Mouse (Mus musculus) adrenal gland, adult 10 weeks (tissue): Measurements from ENCODE around the gene Cd5l. TPM values are rescaled to one million over a fixed set of nuclear protein-coding genes. Genes with fewer than 3 reads are reported as not detected.

ENCODE experiments used
- polyA plus RNA-seq: library from polyadenylated mRNA; stranded (reverse); fragments of 350-450 nt; fragmentation: Illumina TruSeq; extraction: RNeasy Lipid Tissue Mini Kit (QIAGEN cat#74804); gene quantifications from one replicate; pipeline ENCODE4 v1.2.3, GENCODE M21; 2014; ENCODE audit warnings: low read depth, low replicate concordance

The Cd5l gene
- polyA plus RNA-seq, result not detected

DNA sequence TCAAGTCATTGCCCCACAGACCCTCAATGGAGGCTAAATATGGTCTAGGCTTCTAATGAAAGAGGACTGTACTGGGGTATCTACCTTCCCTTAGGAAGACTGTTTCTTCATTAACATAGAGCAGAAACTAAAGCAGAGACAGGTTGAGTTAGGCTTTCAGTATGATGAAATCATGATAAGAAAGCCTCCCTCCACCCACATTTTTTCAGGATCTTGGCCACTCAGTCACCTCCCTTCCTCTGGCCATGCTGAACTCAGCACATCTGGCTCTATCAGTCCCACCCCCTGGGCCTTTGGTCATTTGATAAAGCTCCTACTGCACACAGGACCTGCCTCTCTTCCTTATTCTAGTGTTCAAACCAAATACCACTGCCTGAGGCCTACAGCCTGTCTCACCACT lies at the start of gene Cd5l:
Cd5l (plus strand) TSS at position 301 of the 400 bp plus-strand sequence.

GRCm38 (mm10) chr3:87376195-87377165 lies 18.8 kb downstream of the Cd5l start, which contains the start of gene Fcrl1:
Fcrl1 (plus strand) TSS chr3:87376387.

Other genes with a start within 250 kb of the Cd5l start
- 7.9 TPM for gene Kirrel, start 183.1 kb upstream of the Cd5l start, polyA plus RNA-seq
- gene Fcrls, start 94.1 kb upstream of the Cd5l start, polyA plus RNA-seq, result 1.3 TPM
- not detected for gene Fcrl1, start 18.5 kb downstream of the Cd5l start, polyA plus RNA-seq
- not detected for gene Fcrl5, start 77.9 kb downstream of the Cd5l start, polyA plus RNA-seq
- gene Etv3, start 167.5 kb downstream of the Cd5l start, polyA plus RNA-seq, result 15.3 TPM